Mouse (Mus musculus): ENCODE measurements around the gene Gm49333.

DNA sequence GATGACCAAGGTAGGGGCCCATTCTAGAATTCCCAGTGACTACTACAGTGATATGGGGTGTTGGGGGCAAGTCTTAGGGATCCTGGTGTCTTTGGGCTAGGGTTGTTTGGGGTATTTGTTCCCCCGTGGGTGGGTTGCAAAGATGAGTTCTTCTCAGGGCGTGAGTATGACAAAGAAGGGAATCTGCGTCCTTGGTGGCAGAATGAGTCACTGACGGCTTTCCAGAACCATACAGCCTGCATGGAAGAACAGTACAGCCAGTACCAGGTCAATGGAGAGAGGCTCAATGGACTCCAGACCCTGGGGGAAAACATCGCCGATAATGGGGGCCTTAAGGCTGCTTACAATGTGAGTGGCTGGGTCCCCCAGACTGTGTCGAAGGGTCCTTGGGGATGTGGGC is 32.5 kb downstream of the Gm49333 start:
- no peak for TF ChIP-seq CTCF (IDR thresholded peaks at IDR 0.05; ENCODE audit: insufficient read depth, low read depth, low read length)
- no peak for TF ChIP-seq POLR2A (IDR thresholded peaks at IDR 0.05; ENCODE audit: insufficient read depth, low read depth, low read length)
